Mouse (Mus musculus): ENCODE results near the gene Phox2b. TPM values are rescaled to one million over a fixed set of nuclear protein-coding genes. Genes with fewer than 3 reads are reported as not detected.

Gene Phox2b
- polyA plus RNA-seq, 1 experiment from 2014 or later: 1.5 TPM

DNA sequence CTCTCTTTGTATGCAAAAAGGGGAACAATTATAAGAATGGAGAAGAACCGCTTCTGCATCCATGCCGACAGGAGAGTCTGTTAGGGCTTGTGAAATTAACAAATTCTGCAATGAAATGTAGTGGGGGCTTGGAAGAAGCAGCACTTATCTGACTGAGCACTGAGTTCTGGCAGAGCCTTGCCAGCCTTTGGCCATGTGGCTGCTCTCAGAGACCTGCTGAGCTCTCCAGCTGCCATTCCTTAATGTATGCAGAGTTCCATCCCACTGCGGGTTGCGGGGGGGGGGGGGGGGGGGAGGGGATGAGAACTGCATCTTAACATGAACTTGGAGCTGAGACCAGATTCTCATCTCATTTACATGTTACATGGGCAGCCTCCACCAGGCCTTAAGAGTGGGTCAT, 38.6 kb downstream of the Phox2b start:
- H3K27ac ChIP-seq: no peak overlapping the region
- no peak overlapping the region for H3K4me3 ChIP-seq
- no peaks in the 10 kb centered on the region for H3K4me1 ChIP-seq
- ATAC-seq (ENCODE audit: borderline replicate concordance, extremely low read depth, low FRiP score, low TSS enrichment): no peak
- H3K36me3 ChIP-seq: no peaks in the 10 kb centered on the region; the same call in 1 of the 2 replicates
- H3K9ac ChIP-seq: no peak overlapping the region
- H3K9me3 ChIP-seq: no peaks in the 10 kb centered on the region
- H3K27me3 ChIP-seq: no peaks in the 10 kb centered on the region
- WGBS: 38% methylated on average over 4 of the region's 4 CpGs
- H3K4me2 ChIP-seq: no peak overlapping the region

GRCm38 (mm10) chr5:67057803-67058202, 41.3 kb downstream of the Phox2b start:
- H3K36me3 ChIP-seq: peaks cover 8% of the 10 kb centered on the region; the same call in 1 of the 2 replicates
- no peak overlapping the region for H3K9ac ChIP-seq
- no peaks in the 10 kb centered on the region for H3K9me3 ChIP-seq
- no peak for ATAC-seq (ENCODE audit: borderline replicate concordance, extremely low read depth, low FRiP score, low TSS enrichment)
- no peaks in the 10 kb centered on the region for H3K27me3 ChIP-seq
- no peak overlapping the region for H3K4me2 ChIP-seq
- H3K27ac ChIP-seq: no peak overlapping the region
- H3K4me1 ChIP-seq: no peaks in the 10 kb centered on the region
- 79% methylated on average over 6 of the region's 6 CpGs for WGBS
- H3K4me3 ChIP-seq: no peak overlapping the region

DNA sequence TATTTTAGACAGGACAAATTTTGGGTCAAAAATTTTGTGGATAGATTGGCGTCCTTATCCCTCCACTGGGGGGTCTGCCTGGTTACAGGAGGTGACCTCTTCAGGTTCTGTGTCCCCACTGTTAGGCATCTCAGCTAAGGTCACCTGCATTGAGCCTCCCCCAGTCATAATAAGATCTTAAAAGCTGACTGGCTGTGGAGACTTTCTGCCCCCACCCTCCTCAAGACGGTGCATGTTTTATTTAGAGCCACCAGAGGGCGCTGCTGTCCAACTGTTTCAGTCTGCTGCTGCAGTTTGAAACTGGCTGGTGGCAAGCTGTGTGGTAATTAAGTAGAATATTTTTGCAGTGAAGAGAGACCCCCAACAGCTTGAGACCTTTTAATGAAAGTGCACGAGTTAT, 51.1 kb downstream of the Phox2b start:
- Histone ChIP-seq H3K27ac (no peak overlapping the region), H3K4me1 (no peaks in the 10 kb centered on the region), H3K27me3 (no peaks in the 10 kb centered on the region), H3K4me2 (no peak overlapping the region), H3K4me3 (no peak overlapping the region), H3K9me3 (no peaks in the 10 kb centered on the region), H3K36me3 (peaks cover 17% of the 10 kb centered on the region; the same call in 1 of the 2 replicates), H3K9ac (no peak overlapping the region)
- 16% methylated on average over 4 of the region's 4 CpGs for WGBS
- no peak for ATAC-seq (ENCODE audit: borderline replicate concordance, extremely low read depth, low FRiP score, low TSS enrichment)

Small RNAs within 50 kb of the gene (microRNA-seq; reads per million reads assigned to microRNA genes)
- not detected for gene Gm23841

Other genes starting within 250 kb of the Phox2b start
- gene Tmem33, start 161.3 kb upstream of the Phox2b start, polyA plus RNA-seq (2015; fragmentation: Nextera tagmentation; extraction: Ambion mirVana): 80.9 and 83.8 TPM in 2 replicates
- 77.2 and 81.1 TPM in 2 replicates for gene Slc30a9, start 207.7 kb upstream of the Phox2b start, polyA plus RNA-seq (2015; fragmentation: Nextera tagmentation; extraction: Ambion mirVana)

Measured in lung, embryonic 15.5 days (tissue).